Mouse (Mus musculus): ENCODE measurements at regions not wholly inside any gene's neighbourhood (a gene's known extent, or its start where the extent isn't known, plus 50 kb on each side); places are given as distances from the start of the nearest gene placed in this dataset.

DNA sequence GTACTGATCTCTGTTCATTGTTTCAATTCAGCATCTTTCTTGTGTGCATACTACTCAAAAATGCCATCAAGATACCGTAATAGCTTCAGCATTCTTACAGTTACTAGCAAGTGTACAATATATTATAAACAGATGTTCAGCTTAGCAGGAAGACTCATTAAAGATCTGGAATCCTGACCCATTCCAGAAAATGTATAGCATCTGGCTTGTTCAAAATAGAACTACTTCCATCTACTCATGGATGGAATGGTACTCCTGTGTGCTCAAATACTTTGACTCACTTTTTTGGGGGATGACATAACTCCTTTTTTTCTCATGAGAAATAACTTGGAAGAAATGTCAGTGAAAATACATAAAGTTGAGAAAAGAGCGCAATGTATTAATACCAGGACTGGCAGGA, 291.2 kb upstream of the Manea start:
- no peak overlapping the region for H3K4me3 ChIP-seq (ENCODE audit: insufficient read depth, low read length)
- no peaks in the 10 kb centered on the region for H3K4me1 ChIP-seq (ENCODE audit: control insufficient read depth, insufficient read depth, low read length)
- TF ChIP-seq POLR2A (IDR thresholded peaks at IDR 0.05; ENCODE audit: borderline replicate concordance, low read depth, low read length) (no peak), CTCF (IDR thresholded peaks at IDR 0.05; ENCODE audit: low read depth, low read length) (no peak)
- H3K27ac ChIP-seq (ENCODE audit: insufficient read depth, low read depth, low read length): no peak overlapping the region

DNA sequence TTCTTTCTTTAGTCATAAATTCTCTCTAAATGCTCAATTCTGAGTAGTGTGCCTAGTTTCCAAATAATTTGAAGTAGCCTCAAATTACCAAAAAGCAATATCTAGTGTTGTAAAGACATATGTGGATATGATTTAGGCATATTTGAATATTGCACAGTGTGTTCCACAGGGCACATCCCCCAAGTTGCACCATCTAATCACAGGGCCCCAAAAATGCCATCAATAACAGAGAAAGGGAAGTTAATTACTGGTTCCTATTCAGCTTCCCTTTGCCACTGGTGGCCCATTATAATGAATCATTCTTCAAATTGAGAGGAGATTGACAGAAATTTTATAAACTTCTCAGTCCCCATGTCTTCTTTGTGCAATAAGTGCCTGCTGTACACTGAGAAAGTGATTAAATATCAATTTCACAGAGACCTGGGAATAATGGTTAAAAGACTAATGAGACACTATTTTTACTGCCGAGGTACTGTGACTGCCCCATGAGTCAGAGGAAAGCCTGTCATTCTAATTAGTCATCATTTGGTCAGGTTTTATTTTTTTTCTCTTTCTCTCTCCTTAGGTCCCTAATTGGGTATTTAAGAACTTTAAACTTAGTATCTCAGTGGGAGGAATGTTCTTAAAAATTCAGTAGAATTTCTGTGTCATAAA, 284.0 kb upstream of the Manea start:
- TF ChIP-seq CTCF (IDR thresholded peaks at IDR 0.05; ENCODE audit: low read depth, low read length) (no peak), POLR2A (IDR thresholded peaks at IDR 0.05; ENCODE audit: borderline replicate concordance, low read depth, low read length) (no peak)
- peaks cover 3% of the 10 kb centered on the region for H3K4me1 ChIP-seq (ENCODE audit: control insufficient read depth, insufficient read depth, low read length)
- H3K27ac ChIP-seq (ENCODE audit: insufficient read depth, low read depth, low read length): peak overlapping the region; percentile 61
- no peak overlapping the region for H3K4me3 ChIP-seq (ENCODE audit: insufficient read depth, low read length)

DNA sequence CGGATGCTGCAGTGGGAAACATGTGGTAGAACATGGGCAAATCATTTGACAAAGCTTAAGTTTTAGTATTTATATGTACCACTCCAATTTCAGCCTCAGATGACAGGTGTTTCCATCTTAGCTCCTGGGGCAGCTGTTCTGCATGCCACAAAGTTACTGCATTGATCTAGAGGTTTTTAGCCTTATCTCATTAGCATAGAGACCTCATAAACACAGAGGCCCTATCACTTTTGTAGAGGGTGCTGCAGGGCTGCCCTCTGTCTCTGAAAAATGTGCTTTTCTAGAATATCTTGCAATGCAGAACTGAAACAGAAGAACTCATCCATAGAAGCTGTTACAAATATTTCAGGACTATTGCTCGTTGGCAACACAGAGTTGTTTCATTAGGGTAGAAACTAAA, 283.0 kb upstream of the Manea start:
- peaks cover 3% of the 10 kb centered on the region for H3K4me1 ChIP-seq (ENCODE audit: control insufficient read depth, insufficient read depth, low read length)
- peak overlapping the region; percentile 47 for H3K27ac ChIP-seq (ENCODE audit: insufficient read depth, low read depth, low read length)
- TF ChIP-seq CTCF (IDR thresholded peaks at IDR 0.05; ENCODE audit: low read depth, low read length) (no peak), POLR2A (IDR thresholded peaks at IDR 0.05; ENCODE audit: borderline replicate concordance, low read depth, low read length) (no peak)
- no peak overlapping the region for H3K4me3 ChIP-seq (ENCODE audit: insufficient read depth, low read length)

DNA sequence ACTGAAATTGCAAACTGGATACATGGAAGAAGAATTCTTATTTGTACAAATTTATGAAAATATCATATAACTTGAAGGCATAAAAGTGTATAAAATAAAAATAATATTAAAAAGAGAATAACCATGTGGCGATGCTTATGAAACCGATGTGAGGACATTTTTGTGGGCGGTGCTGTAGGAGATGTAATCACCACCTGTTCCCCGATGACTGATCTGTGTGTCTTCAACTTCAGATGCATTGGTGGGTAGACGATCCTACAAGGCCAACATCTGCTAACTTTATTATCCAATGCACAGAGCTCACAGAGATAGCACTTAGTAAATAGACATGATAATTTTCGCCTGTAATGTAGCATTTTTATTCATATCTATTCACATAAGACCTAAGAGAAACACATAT, 281.1 kb upstream of the Manea start:
- peaks cover 3% of the 10 kb centered on the region for H3K4me1 ChIP-seq (ENCODE audit: control insufficient read depth, insufficient read depth, low read length)
- H3K27ac ChIP-seq (ENCODE audit: insufficient read depth, low read depth, low read length): no peak overlapping the region
- H3K4me3 ChIP-seq (ENCODE audit: insufficient read depth, low read length): no peak overlapping the region
- no peak for TF ChIP-seq POLR2A (IDR thresholded peaks at IDR 0.05; ENCODE audit: borderline replicate concordance, low read depth, low read length)
- TF ChIP-seq CTCF (IDR thresholded peaks at IDR 0.05; ENCODE audit: low read depth, low read length): no peak

DNA sequence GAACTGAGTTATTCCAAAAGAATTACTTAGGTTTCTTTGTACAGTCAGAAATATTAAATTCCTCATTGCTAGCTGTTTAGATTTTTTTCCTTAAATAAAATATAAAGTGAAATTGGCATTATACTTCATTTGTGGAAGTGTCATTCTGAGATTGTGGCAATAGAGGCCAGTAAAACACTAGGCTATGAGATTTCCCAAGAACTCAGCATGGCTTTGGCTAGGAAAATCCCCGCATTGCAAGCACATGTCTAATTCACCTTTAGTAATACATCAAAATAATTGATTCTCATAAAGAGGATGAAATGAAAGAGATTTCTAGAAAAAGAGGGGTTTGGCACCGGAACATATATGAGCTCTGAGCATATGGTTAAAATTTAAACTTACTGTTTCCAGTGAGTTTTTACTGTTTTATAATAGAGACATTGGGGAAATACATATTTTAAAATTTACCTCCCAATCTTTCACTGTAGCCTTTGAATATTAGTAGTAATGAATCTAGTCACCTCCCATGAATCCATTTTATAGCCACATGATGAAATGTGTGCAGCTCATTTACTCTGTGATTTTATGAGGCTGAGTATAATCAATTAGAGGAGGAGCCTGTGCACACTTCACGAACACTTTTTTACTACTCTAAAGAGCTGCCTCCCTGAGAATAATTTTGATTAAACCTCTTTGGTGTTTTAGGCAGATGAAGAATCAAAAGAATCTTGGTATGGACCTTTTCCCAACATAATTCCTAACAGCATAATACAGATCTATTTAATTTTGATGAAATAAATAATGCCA, 242.6 kb upstream of the Manea start:
- no peaks in the 10 kb centered on the region for H3K4me1 ChIP-seq (ENCODE audit: control insufficient read depth, insufficient read depth, low read length)
- no peak overlapping the region for H3K4me3 ChIP-seq (ENCODE audit: insufficient read depth, low read length)
- TF ChIP-seq CTCF (IDR thresholded peaks at IDR 0.05; ENCODE audit: low read depth, low read length) (no peak), POLR2A (IDR thresholded peaks at IDR 0.05; ENCODE audit: borderline replicate concordance, low read depth, low read length) (no peak)

DNA sequence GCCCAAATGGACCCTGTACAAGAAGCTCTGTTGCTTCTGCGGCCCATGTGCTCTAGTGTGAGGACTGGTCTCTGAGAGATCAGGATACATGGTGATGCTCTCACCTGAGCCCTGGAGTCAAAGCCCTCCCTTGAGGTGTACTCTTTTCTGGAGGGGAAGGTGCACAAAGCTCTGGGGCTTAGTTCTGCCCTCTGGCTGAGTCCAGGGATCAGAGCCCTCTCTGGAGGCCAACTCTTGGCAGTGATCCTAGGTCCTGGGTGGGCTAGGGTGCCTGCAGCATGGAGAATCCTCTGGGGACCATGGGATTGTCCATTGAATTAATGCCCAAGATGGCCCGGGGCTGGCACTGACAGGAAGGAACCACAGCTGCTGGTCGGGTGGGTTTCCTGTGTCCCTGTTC, 209.0 kb upstream of the Manea start:
- TF ChIP-seq CTCF (IDR thresholded peaks at IDR 0.05; ENCODE audit: low read depth, low read length) (no peak), POLR2A (IDR thresholded peaks at IDR 0.05; ENCODE audit: borderline replicate concordance, low read depth, low read length) (no peak)
- Histone ChIP-seq H3K4me3 (ENCODE audit: insufficient read depth, low read length) (no peak overlapping the region), H3K27ac (ENCODE audit: insufficient read depth, low read depth, low read length) (no peak overlapping the region), H3K4me1 (ENCODE audit: control insufficient read depth, insufficient read depth, low read length) (no peaks in the 10 kb centered on the region)

More for the DNA sequence above, 242.6 kb upstream of the Manea start:
- H3K27ac ChIP-seq (ENCODE audit: insufficient read depth, low read depth, low read length): no peak overlapping the region

DNA sequence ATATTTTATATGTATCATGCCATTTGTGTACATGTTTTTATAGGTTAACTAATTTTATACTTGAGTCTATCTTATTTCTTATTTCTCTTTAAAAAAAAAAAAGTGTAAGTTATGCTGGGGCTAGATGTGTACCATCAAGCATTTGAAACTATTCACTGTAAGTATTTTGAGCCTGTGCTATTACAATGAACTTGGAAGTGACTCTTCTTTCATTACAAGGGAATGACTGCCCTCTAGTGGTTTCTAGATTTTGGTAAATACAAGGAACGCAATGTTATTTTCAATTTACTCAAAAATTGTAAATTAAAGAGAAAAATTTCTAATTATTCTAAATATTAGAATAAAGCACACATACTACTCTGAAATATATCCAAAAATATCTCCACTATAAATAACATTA, 197.1 kb upstream of the Manea start:
- TF ChIP-seq POLR2A (IDR thresholded peaks at IDR 0.05; ENCODE audit: borderline replicate concordance, low read depth, low read length): no peak
- no peak for TF ChIP-seq CTCF (IDR thresholded peaks at IDR 0.05; ENCODE audit: low read depth, low read length)
- Histone ChIP-seq H3K4me3 (ENCODE audit: insufficient read depth, low read length) (no peak overlapping the region), H3K4me1 (ENCODE audit: control insufficient read depth, insufficient read depth, low read length) (no peaks in the 10 kb centered on the region), H3K27ac (ENCODE audit: insufficient read depth, low read depth, low read length) (no peak overlapping the region)

DNA sequence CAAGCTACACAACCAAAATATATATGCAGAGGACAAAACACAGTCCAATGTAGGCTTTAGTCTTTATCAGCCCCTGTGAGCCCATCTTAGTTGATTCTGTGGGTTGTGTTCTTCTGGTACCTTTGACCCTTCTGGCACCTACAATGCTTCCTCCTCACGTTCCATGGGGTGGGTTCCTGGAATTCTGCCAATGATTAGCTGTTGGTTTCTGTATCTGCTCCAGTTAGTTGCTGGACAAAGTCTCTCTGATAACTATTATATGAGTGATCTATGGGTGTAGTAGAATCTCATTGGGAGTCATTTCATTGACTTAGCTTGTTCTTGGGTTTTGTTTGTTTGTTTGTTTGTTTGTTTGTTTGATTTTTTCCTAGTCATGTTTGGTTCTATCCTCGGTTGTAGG, 195.8 kb upstream of the Manea start:
- Histone ChIP-seq H3K4me1 (ENCODE audit: control insufficient read depth, insufficient read depth, low read length) (no peaks in the 10 kb centered on the region), H3K4me3 (ENCODE audit: insufficient read depth, low read length) (no peak overlapping the region), H3K27ac (ENCODE audit: insufficient read depth, low read depth, low read length) (no peak overlapping the region)
- TF ChIP-seq POLR2A (IDR thresholded peaks at IDR 0.05; ENCODE audit: borderline replicate concordance, low read depth, low read length) (no peak), CTCF (IDR thresholded peaks at IDR 0.05; ENCODE audit: low read depth, low read length) (no peak)

DNA sequence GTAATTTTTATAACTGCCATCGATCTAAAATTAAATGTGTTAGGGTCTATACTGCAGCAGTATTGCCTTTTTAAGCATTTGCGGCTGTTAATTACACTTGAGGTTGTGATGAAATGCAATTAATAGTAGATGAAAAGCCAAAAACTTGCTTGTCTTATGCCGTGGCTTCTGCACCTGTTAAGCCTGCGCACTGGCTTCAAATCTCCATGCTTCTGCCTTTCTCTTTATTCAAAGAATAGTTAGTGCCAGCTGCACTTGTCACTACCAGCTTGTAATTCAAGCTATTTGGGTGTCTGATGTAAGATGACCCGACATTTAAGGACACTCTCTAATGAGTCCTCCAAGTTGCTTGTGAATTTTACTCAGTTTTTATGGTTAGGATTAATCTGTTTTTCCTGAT, 161.3 kb upstream of the Manea start:
- H3K4me1 ChIP-seq (ENCODE audit: control insufficient read depth, insufficient read depth, low read length): no peaks in the 10 kb centered on the region

DNA sequence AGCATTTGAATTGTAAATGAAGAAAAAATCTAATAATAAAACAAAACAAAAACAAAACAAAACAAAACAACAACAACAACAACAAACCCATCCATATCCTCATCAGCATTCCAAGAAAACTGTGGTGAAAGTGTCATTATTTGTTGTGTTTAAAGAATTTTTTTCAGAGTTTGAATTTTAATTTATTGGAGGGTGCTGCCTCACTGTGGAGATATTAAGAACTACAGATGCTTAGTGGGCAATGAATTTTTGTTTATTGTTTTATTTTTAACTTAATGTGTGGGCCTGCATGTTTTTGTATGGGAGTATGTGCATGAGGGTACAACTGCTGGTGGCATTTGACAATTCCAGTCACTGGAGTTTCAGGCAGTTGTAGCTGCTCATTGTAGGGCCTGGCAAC, 147.6 kb upstream of the Manea start:
- TF ChIP-seq CTCF (IDR thresholded peaks at IDR 0.05; ENCODE audit: low read depth, low read length): no peak
- TF ChIP-seq POLR2A (IDR thresholded peaks at IDR 0.05; ENCODE audit: borderline replicate concordance, low read depth, low read length): no peak
- Histone ChIP-seq H3K4me3 (ENCODE audit: insufficient read depth, low read length) (no peak overlapping the region), H3K4me1 (ENCODE audit: control insufficient read depth, insufficient read depth, low read length) (no peaks in the 10 kb centered on the region), H3K27ac (ENCODE audit: insufficient read depth, low read depth, low read length) (no peak overlapping the region)

More for the DNA sequence above, 161.3 kb upstream of the Manea start:
- TF ChIP-seq POLR2A (IDR thresholded peaks at IDR 0.05; ENCODE audit: borderline replicate concordance, low read depth, low read length): no peak
- no peak for TF ChIP-seq CTCF (IDR thresholded peaks at IDR 0.05; ENCODE audit: low read depth, low read length)
- no peak overlapping the region for H3K4me3 ChIP-seq (ENCODE audit: insufficient read depth, low read length)
- H3K27ac ChIP-seq (ENCODE audit: insufficient read depth, low read depth, low read length): no peak overlapping the region

All from bone marrow macrophage, adult 2 months (primary cell).